Mouse (Mus musculus) lung, postnatal 0 days (tissue): ENCODE measurements around the gene Supt3.

Source experiments
- CTCF ChIP-seq: IDR thresholded peaks from 2 replicates; pipeline ENCODE4 v1.5.1; 2016; ENCODE audit warnings: antibody characterized with exemption, mild to moderate bottlenecking
- EP300 ChIP-seq: IDR thresholded peaks from 2 replicates; pipeline ENCODE4 v1.6.1; 2016; ENCODE audit warnings: antibody characterized with exemption, mild to moderate bottlenecking, control low read depth

- no peak for TF ChIP-seq EP300
- TF ChIP-seq CTCF: no peak
Observed at GRCm38 (mm10) chr17:44797331-44797730, 20.4 kb downstream of the Supt3 start.
